Mouse (Mus musculus) lung, adult 2 months (tissue): Measurements from ENCODE around the gene Gripap1.

Source experiments
- CTCF ChIP-seq: fragments of 200-500 bp; IDR thresholded peaks from 2 replicates; pipeline ENCODE4 v1.5.1; 2011; ENCODE audit warnings: mild to moderate bottlenecking, low read length, control low read depth; ENCODE audit not compliant: insufficient read depth
- POLR2A ChIP-seq: fragments of 200-500 bp; IDR thresholded peaks from 2 replicates; pipeline ENCODE4 v1.6.1; 2011; ENCODE audit warnings: low read depth, mild to moderate bottlenecking, control low read depth, low read length, borderline replicate concordance; ENCODE audit errors: extremely low read depth

DNA sequence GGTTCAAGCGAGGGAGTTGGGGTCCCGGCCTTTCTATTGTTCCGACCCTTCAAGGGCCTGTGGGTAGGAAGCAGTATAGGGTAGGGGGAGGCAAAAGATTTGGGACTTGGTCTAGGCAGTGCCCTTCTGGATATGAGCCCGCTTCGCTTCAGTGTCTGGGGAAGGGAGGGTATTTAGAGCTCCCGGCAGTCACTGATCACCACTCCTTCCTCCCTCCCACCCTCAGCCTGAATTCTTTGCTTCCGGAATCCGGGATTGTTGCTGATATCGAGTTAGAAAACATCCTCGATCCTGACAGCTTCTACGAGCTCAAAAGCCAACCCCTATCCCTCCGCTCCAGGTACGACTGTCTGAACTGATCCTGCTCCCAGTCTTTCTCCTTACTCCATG, 24.3 kb upstream of the Gripap1 start:
- TF ChIP-seq POLR2A: no peak
- TF ChIP-seq CTCF: no peak
